Mouse (Mus musculus): ENCODE measurements around the gene H2-DMa.

DNA sequence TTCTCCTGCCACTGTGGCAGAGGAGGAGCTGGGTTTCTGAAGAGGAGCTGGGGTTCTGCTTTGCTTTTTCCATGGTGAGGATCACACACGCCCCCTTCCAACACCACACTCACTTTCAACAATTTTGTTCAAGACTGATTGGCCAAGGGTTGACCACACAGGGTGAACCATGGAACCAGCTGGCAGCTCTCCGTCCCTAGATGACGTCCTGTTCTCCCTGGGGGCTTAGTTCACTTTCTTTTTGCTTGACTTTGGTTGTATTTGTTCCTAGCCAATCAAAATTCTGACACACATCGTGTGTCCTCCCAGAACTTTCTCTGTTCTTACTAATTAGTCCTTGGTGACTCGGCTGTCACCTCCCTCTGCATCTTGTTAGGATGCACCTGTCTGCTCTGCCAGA lies 22.1 kb upstream of the H2-DMa start:
- TF ChIP-seq CTCF (IDR thresholded peaks at IDR 0.05; ENCODE audit: borderline replicate concordance, insufficient read depth, low read length) (no peak), POLR2A (IDR thresholded peaks at IDR 0.05; ENCODE audit: low read depth, low read length) (no peak)

Measured in embryonic fibroblast, embryonic 13.5 days (primary cell).